Mouse (Mus musculus) limb, embryonic 15.5 days (tissue): ENCODE results near the gene Cd34. TPM values are rescaled to one million over a fixed set of nuclear protein-coding genes. Genes with fewer than 3 reads are reported as not detected.

Source experiments
- ATAC-seq: fragments of 200-750 bp; cut with Nextera tagmentation; 2 replicates; pipeline ENCODE4 v1.8.0; 2017; ENCODE audit warnings: low read depth, moderate TSS enrichment; ENCODE audit not compliant: insufficient number of reproducible peaks, low FRiP score, low TSS enrichment
- H3K27ac ChIP-seq: fragments of 300-500 bp; sonication (generic); 2 replicates; pipeline ENCODE4 v1.5.1; 2015; ENCODE audit warnings: moderate library complexity, mild to moderate bottlenecking, inconsistent platforms
- H3K27me3 ChIP-seq: fragments of 300-500 bp; sonication (generic); 2 replicates; pipeline ENCODE4 v1.6.1; 2015; ENCODE audit warnings: inconsistent platforms
- H3K36me3 ChIP-seq: fragments of 300-500 bp; sonication (generic); 2 replicates; pipeline ENCODE4 v1.6.1; 2015; ENCODE audit warnings: inconsistent platforms
- H3K4me1 ChIP-seq: fragments of 300-500 bp; sonication (generic); 2 replicates; pipeline ENCODE4 v1.6.1; 2015; ENCODE audit warnings: inconsistent platforms
- H3K4me2 ChIP-seq: fragments of 300-500 bp; sonication (generic); 2 replicates; pipeline ENCODE4 v1.6.1; 2015; ENCODE audit warnings: mild to moderate bottlenecking, inconsistent platforms
- H3K4me3 ChIP-seq: fragments of 300-500 bp; sonication (generic); 2 replicates; pipeline ENCODE4 v1.5.1; 2015; ENCODE audit warnings: mild to moderate bottlenecking, inconsistent platforms
- H3K9ac ChIP-seq: fragments of 300-500 bp; sonication (generic); 2 replicates; pipeline ENCODE4 v1.6.1; 2015; ENCODE audit warnings: inconsistent platforms
- H3K9me3 ChIP-seq: fragments of 300-500 bp; sonication (generic); 2 replicates; pipeline ENCODE4 v1.6.1; 2016; ENCODE audit warnings: inconsistent platforms
- WGBS: fragments of 180-500 bp; shearing (Covaris S2); methylation state at CpG from one replicate; pipeline ENCODE4 v1.1.7; 2015; 5-methylcytosine and 5-hydroxymethylcytosine counted together
- polyA plus RNA-seq: library from polyadenylated mRNA; unstranded; fragments of >200 nt; fragmentation: Nextera tagmentation; extraction: Ambion mirVana; gene quantifications from 2 replicates; pipeline ENCODE4 v1.2.1, GENCODE M21; 2015

Gene Cd34
- polyA plus RNA-seq = 125 and 143 TPM in 2 replicates

- H3K27me3 ChIP-seq = peaks cover 16% of the 10 kb centered on the region
- H3K4me3 ChIP-seq = peak within 1 kb of the TSS; percentile 48
- peak within 1 kb of the TSS; percentile 18; the same call in 1 of the 2 replicates for H3K9ac ChIP-seq
- peaks cover 12% of the 10 kb centered on the region for H3K4me1 ChIP-seq
- under 1% methylated on average over 26 of the region's 26 CpGs for WGBS
- peak; percentile 67; the same call in 1 of the 2 replicates for ATAC-seq
- no peaks in the 10 kb centered on the region for H3K9me3 ChIP-seq
- H3K36me3 ChIP-seq = no peaks in the 10 kb centered on the region
- peak within 1 kb of the TSS; percentile 63 for H3K27ac ChIP-seq
- peak within 1 kb of the TSS; percentile 65 for H3K4me2 ChIP-seq
These were observed at the start of gene Cd34 for GRCm38 (mm10) chr1:194938715-194939114. Cd34 (plus strand) TSS chr1:194938819.

- WGBS = 51% methylated on average over 1 of the region's 1 CpGs
- no peak overlapping the region for H3K4me3 ChIP-seq
These were observed 44.1 kb upstream of the Cd34 start for GRCm38 (mm10) chr1:194894513-194894912.

DNA sequence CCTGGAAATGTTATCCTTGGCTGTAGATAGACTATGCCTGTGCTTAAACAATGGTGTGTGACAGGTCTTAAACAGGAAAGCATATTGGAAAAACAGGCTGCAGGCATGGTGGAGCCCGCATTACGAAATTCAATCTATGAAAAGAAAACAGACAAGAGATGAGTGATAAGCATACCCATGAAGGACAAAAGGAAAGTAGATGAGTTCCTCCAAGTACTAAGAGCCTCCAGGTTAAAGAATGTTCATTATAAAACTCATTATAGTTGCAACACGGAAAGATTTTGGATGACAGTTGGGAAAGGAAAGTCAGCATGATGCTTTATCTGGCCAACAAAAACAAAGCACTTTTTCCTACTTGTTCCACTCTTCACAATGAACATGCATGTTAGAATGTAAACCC lies 43.3 kb upstream of the Cd34 start:
- Histone ChIP-seq H3K4me1 (no peaks in the 10 kb centered on the region), H3K27ac (no peak overlapping the region), H3K4me3 (no peak overlapping the region), H3K9ac (no peak overlapping the region), H3K9me3 (no peaks in the 10 kb centered on the region), H3K27me3 (no peaks in the 10 kb centered on the region), H3K4me2 (no peak overlapping the region), H3K36me3 (no peaks in the 10 kb centered on the region)
- no peak for ATAC-seq
- WGBS = 88% methylated on average over 3 of the region's 3 CpGs

More at GRCm38 (mm10) chr1:194894513-194894912, 44.1 kb upstream of the Cd34 start:
- H3K36me3 ChIP-seq = no peaks in the 10 kb centered on the region
- H3K9ac ChIP-seq = no peak overlapping the region
- H3K9me3 ChIP-seq = no peaks in the 10 kb centered on the region
- H3K4me1 ChIP-seq = no peaks in the 10 kb centered on the region
- H3K4me2 ChIP-seq = no peak overlapping the region
- ATAC-seq = no peak
- no peaks in the 10 kb centered on the region for H3K27me3 ChIP-seq
- no peak overlapping the region for H3K27ac ChIP-seq

DNA sequence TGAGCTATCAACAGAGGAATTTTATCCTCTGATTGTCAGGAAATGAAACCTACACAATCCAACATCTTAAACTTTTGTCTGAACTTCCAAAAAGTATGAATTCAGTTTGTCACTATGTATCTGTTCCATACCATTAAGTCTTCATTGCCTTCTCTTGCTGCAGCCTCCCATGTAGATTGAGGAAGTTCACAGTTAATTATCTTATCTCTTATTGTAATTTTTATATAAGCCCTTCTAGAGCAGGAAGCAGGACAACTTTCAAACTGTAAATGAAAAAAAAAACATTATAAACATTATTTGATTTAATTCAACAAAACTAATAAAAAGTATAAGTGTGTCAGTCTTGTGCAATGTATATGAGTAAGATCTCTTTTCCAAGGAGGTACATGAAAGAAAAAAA lies 37.5 kb upstream of the Cd34 start:
- H3K27ac ChIP-seq = no peak overlapping the region
- H3K4me1 ChIP-seq = no peaks in the 10 kb centered on the region
- H3K4me3 ChIP-seq = no peak overlapping the region
- no peak overlapping the region for H3K9ac ChIP-seq
- no peaks in the 10 kb centered on the region for H3K27me3 ChIP-seq
- no peaks in the 10 kb centered on the region for H3K9me3 ChIP-seq
- ATAC-seq = no peak
- H3K4me2 ChIP-seq = no peak overlapping the region
- H3K36me3 ChIP-seq = no peaks in the 10 kb centered on the region

GRCm38 (mm10) chr1:194901826-194902225 lies 36.8 kb upstream of the Cd34 start:
- Histone ChIP-seq H3K27me3 (no peaks in the 10 kb centered on the region), H3K27ac (no peak overlapping the region), H3K4me1 (no peaks in the 10 kb centered on the region), H3K4me2 (no peak overlapping the region), H3K9ac (no peak overlapping the region), H3K36me3 (no peaks in the 10 kb centered on the region), H3K9me3 (no peaks in the 10 kb centered on the region), H3K4me3 (no peak overlapping the region)
- no peak for ATAC-seq
- WGBS = 61% methylated on average over 1 of the region's 1 CpGs

- no peaks in the 10 kb centered on the region for H3K4me1 ChIP-seq
- H3K4me3 ChIP-seq = no peak overlapping the region
- no peak for ATAC-seq
- no peak overlapping the region for H3K9ac ChIP-seq
- no peaks in the 10 kb centered on the region for H3K9me3 ChIP-seq
- H3K4me2 ChIP-seq = no peak overlapping the region
- no peaks in the 10 kb centered on the region for H3K36me3 ChIP-seq
- no peaks in the 10 kb centered on the region for H3K27me3 ChIP-seq
- no peak overlapping the region for H3K27ac ChIP-seq
These were observed 29.7 kb upstream of the Cd34 start for GRCm38 (mm10) chr1:194908956-194909355.

- H3K36me3 ChIP-seq = no peaks in the 10 kb centered on the region
- no peak overlapping the region for H3K4me2 ChIP-seq
- H3K9me3 ChIP-seq = no peaks in the 10 kb centered on the region
- no peak overlapping the region for H3K9ac ChIP-seq
- no peaks in the 10 kb centered on the region for H3K27me3 ChIP-seq
- no peak overlapping the region for H3K4me3 ChIP-seq
- H3K4me1 ChIP-seq = 0 out of 2 replicates have a peak, but pooled peaks cover 2% of the 10 kb centered on the region
- ATAC-seq = no peak
- WGBS = 69% methylated on average over 1 of the region's 1 CpGs
- no peak overlapping the region for H3K27ac ChIP-seq
These were observed 12.8 kb upstream of the Cd34 start for GRCm38 (mm10) chr1:194925753-194926350.

GRCm38 (mm10) chr1:194927887-194928286 lies 10.7 kb upstream of the Cd34 start:
- H3K27me3 ChIP-seq = no peaks in the 10 kb centered on the region
- H3K4me1 ChIP-seq = 0 out of 2 replicates have a peak, but pooled peaks cover 2% of the 10 kb centered on the region
- WGBS = 47% methylated on average over 3 of the region's 3 CpGs
- H3K4me3 ChIP-seq = no peak overlapping the region
- no peaks in the 10 kb centered on the region for H3K9me3 ChIP-seq
- H3K9ac ChIP-seq = no peak overlapping the region
- no peak for ATAC-seq
- no peak overlapping the region for H3K27ac ChIP-seq
- no peaks in the 10 kb centered on the region for H3K36me3 ChIP-seq
- no peak overlapping the region for H3K4me2 ChIP-seq

GRCm38 (mm10) chr1:194929275-194929971 lies 9.2 kb upstream of the Cd34 start:
- no peak overlapping the region for H3K4me2 ChIP-seq
- H3K36me3 ChIP-seq = no peaks in the 10 kb centered on the region
- H3K27ac ChIP-seq = peak overlapping the region; percentile 72
- no peak overlapping the region for H3K9ac ChIP-seq
- no peaks in the 10 kb centered on the region for H3K27me3 ChIP-seq
- no peaks in the 10 kb centered on the region for H3K9me3 ChIP-seq
- H3K4me1 ChIP-seq = 0 out of 2 replicates have a peak, but pooled peaks cover 2% of the 10 kb centered on the region
- no peak overlapping the region for H3K4me3 ChIP-seq
- ATAC-seq = peak; percentile 54
- 63% methylated on average over 2 of the region's 2 CpGs for WGBS

- H3K36me3 ChIP-seq = no peaks in the 10 kb centered on the region
- H3K4me2 ChIP-seq = no peak overlapping the region
- no peak overlapping the region for H3K4me3 ChIP-seq
- 0 out of 2 replicates have a peak, but pooled peaks cover 2% of the 10 kb centered on the region for H3K4me1 ChIP-seq
- peak; percentile 83 for ATAC-seq
- no peaks in the 10 kb centered on the region for H3K9me3 ChIP-seq
- H3K27me3 ChIP-seq = no peaks in the 10 kb centered on the region
- WGBS = 27% methylated on average over 1 of the region's 1 CpGs
- H3K9ac ChIP-seq = no peak overlapping the region
- H3K27ac ChIP-seq = peak overlapping the region; percentile 72
These were observed 8.7 kb upstream of the Cd34 start for GRCm38 (mm10) chr1:194929972-194930355.

GRCm38 (mm10) chr1:194930706-194931105 lies 7.9 kb upstream of the Cd34 start:
- Histone ChIP-seq H3K4me2 (no peak overlapping the region), H3K36me3 (no peaks in the 10 kb centered on the region), H3K4me3 (no peak overlapping the region), H3K4me1 (0 out of 2 replicates have a peak, but pooled peaks cover 2% of the 10 kb centered on the region), H3K27me3 (no peaks in the 10 kb centered on the region), H3K27ac (peak overlapping the region; percentile 72), H3K9me3 (no peaks in the 10 kb centered on the region), H3K9ac (no peak overlapping the region)
- ATAC-seq = no peak

- peaks cover 10% of the 10 kb centered on the region for H3K4me1 ChIP-seq
- no peak for ATAC-seq
- H3K4me2 ChIP-seq = no peak overlapping the region
- no peak overlapping the region for H3K9ac ChIP-seq
- no peak overlapping the region for H3K27ac ChIP-seq
- no peaks in the 10 kb centered on the region for H3K9me3 ChIP-seq
- 29% methylated on average over 1 of the region's 1 CpGs for WGBS
- H3K4me3 ChIP-seq = no peak overlapping the region
- H3K36me3 ChIP-seq = no peaks in the 10 kb centered on the region
- H3K27me3 ChIP-seq = peaks cover 16% of the 10 kb centered on the region
These were observed 3.3 kb upstream of the Cd34 start for GRCm38 (mm10) chr1:194935351-194935750.
